Mouse (Mus musculus) liver, adult 2 months (tissue): ENCODE data around the gene Usp7. TPM values are rescaled to one million over a fixed set of nuclear protein-coding genes. Genes with fewer than 3 reads are reported as not detected.
"Not testable (repeated sequence)": the region's sequence is repeated elsewhere in the genome, so short reads cannot be mapped to it uniquely, and the experiment has no call there.

ENCODE experiments used
- DNase-seq: peaks from one replicate; pipeline ENCODE4 v3.0.0-alpha.2; 2011; ENCODE audit warnings: low read depth, low spot score; ENCODE audit errors: extremely low read depth
- H3K27ac ChIP-seq: fragments of 200-500 bp; replicated peaks from 2 replicates; pipeline ENCODE4 v1.5.1; 2012; ENCODE audit warnings: low read depth, mild to moderate bottlenecking, control low read depth, inconsistent platforms, low read length; ENCODE audit not compliant: insufficient read depth
- H3K27me3 ChIP-seq: fragments of 200-500 bp; 2 replicates; pipeline ENCODE4 v1.6.1; 2012; ENCODE audit warnings: mild to moderate bottlenecking, moderate library complexity, low read length, inconsistent platforms; ENCODE audit not compliant: control insufficient read depth, insufficient read depth
- H3K36me3 ChIP-seq: fragments of 200-500 bp; 2 replicates; pipeline ENCODE4 v1.6.1; 2012; ENCODE audit warnings: low read length, inconsistent platforms; ENCODE audit not compliant: control insufficient read depth, insufficient read depth
- H3K4me1 ChIP-seq: fragments of 200-500 bp; 2 replicates; pipeline ENCODE4 v1.6.1; 2011; ENCODE audit warnings: low read length; ENCODE audit not compliant: control insufficient read depth, insufficient read depth
- H3K4me3 ChIP-seq: fragments of 200-500 bp; 2 replicates; pipeline ENCODE4 v1.5.1; 2011; ENCODE audit warnings: low read depth, mild to moderate bottlenecking, control low read depth, low read length, moderate library complexity; ENCODE audit not compliant: insufficient read depth
- H3K79me2 ChIP-seq: fragments of 200-500 bp; 2 replicates; pipeline ENCODE4 v1.6.1; 2012; ENCODE audit warnings: inconsistent platforms, mild to moderate bottlenecking, low read length, moderate library complexity; ENCODE audit not compliant: control insufficient read depth, insufficient read depth
- H3K9ac ChIP-seq: fragments of 200-500 bp; 2 replicates; pipeline ENCODE4 v1.6.1; 2012; ENCODE audit warnings: low read depth, mild to moderate bottlenecking, control low read depth, inconsistent platforms, low read length
- CTCF ChIP-seq: fragments of 200-500 bp; IDR thresholded peaks from 2 replicates; pipeline ENCODE4 v1.5.1; 2011; ENCODE audit warnings: low read depth, low read length, control low read depth
- POLR2A ChIP-seq: fragments of 200-500 bp; IDR thresholded peaks from 2 replicates; pipeline ENCODE4 v1.6.1; 2011; ENCODE audit warnings: low read length, control low read depth; ENCODE audit not compliant: insufficient read depth; ENCODE audit errors: extremely low read depth
- WGBS: fragments of 180-500 bp; shearing (Covaris S2); methylation state at CpG from one replicate; pipeline ENCODE4 v1.1.7; 2018; 5-methylcytosine and 5-hydroxymethylcytosine counted together
- polyA plus RNA-seq: library from polyadenylated mRNA; depleted of rRNA; stranded (reverse); fragments of >200 nt; gene quantifications from 2 replicates; pipeline ENCODE4 v1.2.3, GENCODE M21; 2012
- total RNA-seq: library from RNA; depleted of rRNA; stranded (reverse); fragments of >200 nt; gene quantifications from 2 replicates; pipeline ENCODE4 v1.2.3, GENCODE M21; 2014

The Usp7 gene
- total and polyA plus RNA-seq, 2 experiments, result 12.5 to 41.5 TPM

DNA sequence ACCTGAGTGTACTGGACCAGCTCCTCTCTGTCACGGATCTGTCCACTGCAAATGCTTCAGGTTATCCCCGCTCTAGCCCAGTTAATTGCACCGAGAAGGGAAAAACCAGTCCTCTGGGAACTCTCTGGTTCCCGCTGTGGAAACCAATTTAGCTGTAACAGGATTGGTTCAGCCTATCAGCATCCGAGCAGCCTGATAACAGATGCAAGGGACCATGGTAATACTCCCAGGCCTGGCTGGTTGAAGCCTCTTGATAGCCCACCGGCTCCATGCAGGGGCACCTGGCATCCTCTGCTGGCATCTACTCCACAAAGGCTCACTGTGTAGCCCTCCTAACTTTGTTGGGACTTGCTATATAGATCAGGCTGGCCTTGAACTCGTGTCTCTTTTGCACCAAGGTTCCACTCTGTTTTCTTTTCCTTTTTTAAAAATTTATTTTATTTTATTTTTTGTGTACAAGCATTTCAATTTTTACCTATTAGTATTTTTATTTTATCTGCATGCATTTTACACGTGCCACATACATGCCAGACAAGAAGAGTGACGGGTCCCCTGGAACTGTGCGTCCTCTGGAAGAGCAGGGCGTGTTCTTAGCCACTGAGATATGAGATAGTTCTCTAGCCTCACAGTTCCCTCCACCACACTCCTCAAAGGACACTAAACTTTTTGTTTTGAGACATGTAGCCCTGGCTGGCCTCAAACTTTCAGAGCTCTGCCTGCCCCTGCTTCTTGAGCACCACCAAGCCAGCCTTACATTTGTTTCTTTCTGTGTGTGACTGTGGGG lies 27.8 kb downstream of the Usp7 start:
- no peaks in the 10 kb centered on the region for H3K27me3 ChIP-seq
- H3K36me3 ChIP-seq, result no peaks in the 10 kb centered on the region
- no peak for TF ChIP-seq CTCF
- TF ChIP-seq POLR2A, result no peak
- H3K9ac ChIP-seq, result no peak overlapping the region
- H3K79me2 ChIP-seq, result no peaks in the 10 kb centered on the region
- WGBS, result 85% methylated on average over 11 of the region's 11 CpGs
- H3K27ac ChIP-seq, result no peak overlapping the region
- no peak overlapping the region for H3K4me3 ChIP-seq
- no peak for DNase-seq
- no peaks in the 10 kb centered on the region for H3K4me1 ChIP-seq

- TF ChIP-seq CTCF (no peak), POLR2A (no peak)
- H3K4me1 ChIP-seq, result no peaks in the 10 kb centered on the region
- no peaks in the 10 kb centered on the region for H3K79me2 ChIP-seq
- no peaks in the 10 kb centered on the region for H3K36me3 ChIP-seq
- no peak for DNase-seq
- 86% methylated on average over 6 of the region's 6 CpGs for WGBS
- H3K27ac ChIP-seq, result no peak overlapping the region
- H3K9ac ChIP-seq, result no peak overlapping the region
- H3K27me3 ChIP-seq, result no peaks in the 10 kb centered on the region
- no peak overlapping the region for H3K4me3 ChIP-seq
Observed at GRCm38 (mm10) chr16:8763028-8763427, 29.1 kb downstream of the Usp7 start.

DNA sequence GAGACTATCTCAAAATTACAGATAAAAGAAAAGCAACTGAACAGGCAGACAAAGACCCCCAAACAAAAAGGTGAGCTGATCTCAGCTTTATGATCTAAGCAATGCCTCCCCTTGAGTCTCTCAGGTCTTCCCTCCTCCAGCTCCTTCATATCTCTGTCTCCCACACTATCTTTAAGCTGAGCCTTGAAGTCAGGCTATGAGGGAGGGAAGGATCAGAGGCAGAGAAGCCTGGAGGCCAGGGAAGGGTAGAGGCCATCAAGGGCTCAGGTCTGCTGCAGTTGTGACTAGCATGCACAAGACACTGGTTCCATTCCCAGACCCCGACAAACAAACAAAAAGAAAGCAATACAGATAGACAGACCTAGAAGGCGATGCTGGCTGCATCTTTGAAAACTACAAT lies 30.2 kb downstream of the Usp7 start:
- TF ChIP-seq CTCF, result no peak
- TF ChIP-seq POLR2A, result no peak
- no peak for DNase-seq
- Histone ChIP-seq H3K79me2 (no peaks in the 10 kb centered on the region), H3K9ac (no peak overlapping the region), H3K27me3 (no peaks in the 10 kb centered on the region), H3K4me1 (no peaks in the 10 kb centered on the region), H3K4me3 (no peak overlapping the region), H3K27ac (no peak overlapping the region), H3K36me3 (no peaks in the 10 kb centered on the region)
- 84% methylated on average over 2 of the region's 2 CpGs for WGBS

GRCm38 (mm10) chr16:8761005-8761404 lies 31.1 kb downstream of the Usp7 start:
- no peak for DNase-seq
- Histone ChIP-seq H3K27ac (no peak overlapping the region), H3K36me3 (no peaks in the 10 kb centered on the region), H3K79me2 (no peaks in the 10 kb centered on the region), H3K4me1 (no peaks in the 10 kb centered on the region), H3K4me3 (no peak overlapping the region), H3K9ac (no peak overlapping the region), H3K27me3 (no peaks in the 10 kb centered on the region)
- TF ChIP-seq POLR2A (no peak), CTCF (no peak)
- 83% methylated on average over 7 of the region's 7 CpGs for WGBS

GRCm38 (mm10) chr16:8758979-8759378 lies 33.1 kb downstream of the Usp7 start:
- Histone ChIP-seq H3K4me3 (no peak overlapping the region), H3K79me2 (no peaks in the 10 kb centered on the region), H3K9ac (no peak overlapping the region), H3K36me3 (no peaks in the 10 kb centered on the region), H3K27ac (no peak overlapping the region), H3K4me1 (no peaks in the 10 kb centered on the region), H3K27me3 (no peaks in the 10 kb centered on the region)
- TF ChIP-seq CTCF (no peak), POLR2A (no peak)
- no peak for DNase-seq
- WGBS, result 77% methylated on average over 3 of the region's 3 CpGs

- DNase-seq, result no peak
- H3K79me2 ChIP-seq, result no peaks in the 10 kb centered on the region
- H3K4me3 ChIP-seq, result no peak overlapping the region
- no peaks in the 10 kb centered on the region for H3K27me3 ChIP-seq
- H3K36me3 ChIP-seq, result no peaks in the 10 kb centered on the region
- WGBS, result 83% methylated on average over 2 of the region's 2 CpGs
- no peak overlapping the region for H3K27ac ChIP-seq
- no peaks in the 10 kb centered on the region for H3K4me1 ChIP-seq
- TF ChIP-seq CTCF (no peak), POLR2A (no peak)
- no peak overlapping the region for H3K9ac ChIP-seq
Observed at GRCm38 (mm10) chr16:8758193-8758592, 33.9 kb downstream of the Usp7 start.

DNA sequence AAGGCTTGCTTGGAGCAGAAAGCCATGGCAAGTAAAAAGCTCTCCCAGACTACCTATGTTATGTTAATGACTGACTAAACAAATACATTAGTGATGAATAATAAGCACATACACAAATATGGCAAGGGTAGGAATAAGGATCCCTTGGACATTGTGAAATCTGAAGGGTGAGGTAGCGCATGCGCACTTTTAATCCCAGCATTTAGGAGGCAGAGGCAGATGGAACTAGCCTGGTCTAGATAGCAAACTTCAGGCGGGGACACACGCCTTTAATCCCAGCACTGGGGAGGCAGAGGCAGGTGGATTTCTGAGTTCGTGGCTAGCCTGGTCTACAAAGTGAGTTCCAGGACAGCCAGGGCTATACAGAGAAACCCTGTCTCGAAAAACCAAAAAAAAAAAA lies 34.5 kb downstream of the Usp7 start:
- H3K4me1 ChIP-seq, H3K27ac ChIP-seq: not testable (repeated sequence)
- WGBS, result 94% methylated on average over 6 of the region's 6 CpGs

More for the DNA sequence above, 34.5 kb downstream of the Usp7 start:
- not testable (repeated sequence) for H3K9ac ChIP-seq, H3K36me3 ChIP-seq, H3K27me3 ChIP-seq, DNase-seq, H3K79me2 ChIP-seq, H3K4me3 ChIP-seq
